Mouse (Mus musculus) intestine, embryonic 16.5 days (tissue): ENCODE results near the gene Ppp2r5a. TPM values are rescaled to one million over a fixed set of nuclear protein-coding genes. Genes with fewer than 3 reads are reported as not detected.
"Not testable (repeated sequence)": the region's sequence is repeated elsewhere in the genome, so short reads cannot be mapped to it uniquely, and the experiment has no call there.

ENCODE experiments used
- ATAC-seq: fragments of 200-750 bp; cut with Nextera tagmentation; 2 replicates; pipeline ENCODE4 v1.8.0; 2017; ENCODE audit warnings: moderate TSS enrichment, moderate library complexity
- H3K27ac ChIP-seq: fragments of 300-500 bp; sonication (generic); 2 replicates; pipeline ENCODE4 v1.5.1; 2014; ENCODE audit warnings: mild to moderate bottlenecking, low read length
- H3K27me3 ChIP-seq: fragments of 300-500 bp; sonication (generic); replicated peaks from 2 replicates; pipeline ENCODE4 v1.6.1; 2014; ENCODE audit warnings: low read length, control low read depth, mixed read lengths; ENCODE audit not compliant: control insufficient read depth, insufficient read depth
- H3K36me3 ChIP-seq: fragments of 300-500 bp; sonication (generic); 2 replicates; pipeline ENCODE4 v1.6.1; 2014; ENCODE audit warnings: low read length, control low read depth; ENCODE audit not compliant: control insufficient read depth, insufficient read depth
- H3K4me1 ChIP-seq: fragments of 300-500 bp; sonication (generic); 2 replicates; pipeline ENCODE4 v1.6.1; 2014; ENCODE audit warnings: low read length, control low read depth, mixed read lengths; ENCODE audit not compliant: control insufficient read depth, insufficient read depth
- H3K4me2 ChIP-seq: fragments of 300-500 bp; sonication (generic); 2 replicates; pipeline ENCODE4 v1.6.1; 2014; ENCODE audit warnings: low read depth, low read length, control low read depth
- H3K4me3 ChIP-seq: fragments of 300-500 bp; sonication (generic); 2 replicates; pipeline ENCODE4 v1.5.1; 2014; ENCODE audit warnings: mild to moderate bottlenecking, low read length
- H3K9ac ChIP-seq: fragments of 300-500 bp; sonication (generic); 2 replicates; pipeline ENCODE4 v1.6.1; 2014; ENCODE audit warnings: low read depth, low read length
- H3K9me3 ChIP-seq: fragments of 300-500 bp; sonication (generic); 2 replicates; pipeline ENCODE4 v1.6.1; 2016; ENCODE audit warnings: low read length, control low read depth; ENCODE audit not compliant: control insufficient read depth
- WGBS: fragments of 180-500 bp; shearing (Covaris S2); extraction: QIAGEN DNeasy Blood & Tissue Kit; methylation state at CpG from one replicate; pipeline ENCODE4 v1.1.7; 2014; 5-methylcytosine and 5-hydroxymethylcytosine counted together
- polyA plus RNA-seq: library from polyadenylated mRNA; unstranded; fragments of >200 nt; fragmentation: Nextera tagmentation; extraction: Ambion mirVana; gene quantifications from 2 replicates; pipeline ENCODE4 v1.2.1, GENCODE M21; 2015

The Ppp2r5a gene
- polyA plus RNA-seq, 1 experiment from 2014 or later: 11.8 TPM

DNA sequence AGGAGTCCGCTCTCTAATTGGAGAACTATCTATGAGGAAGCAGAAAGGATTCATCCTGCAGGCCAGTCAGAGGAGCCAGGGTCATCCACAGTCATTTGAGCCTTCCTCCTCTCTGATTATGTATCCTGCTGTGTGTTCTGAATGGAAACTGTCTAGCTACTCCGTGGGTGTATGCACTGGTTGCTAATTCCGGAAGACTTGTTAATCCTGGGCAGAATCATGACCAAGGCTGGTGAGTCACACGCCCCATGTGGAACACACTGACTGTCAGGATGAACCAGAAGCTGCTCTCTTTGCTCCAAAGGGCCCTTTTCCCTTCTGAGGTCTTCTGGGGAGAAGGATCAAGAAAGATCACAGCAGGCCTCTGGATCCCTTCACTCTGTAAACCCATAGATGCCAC is 35.5 kb upstream of the Ppp2r5a start:
- Histone ChIP-seq H3K27ac (no peak overlapping the region), H3K4me1 (peaks cover 6% of the 10 kb centered on the region; the same call in 1 of the 2 replicates), H3K4me3 (no peak overlapping the region), H3K27me3 (no peaks in the 10 kb centered on the region), H3K9me3 (no peaks in the 10 kb centered on the region), H3K9ac (no peak overlapping the region), H3K36me3 (no peaks in the 10 kb centered on the region), H3K4me2 (no peak overlapping the region)
- WGBS: 72% methylated on average over 4 of the region's 4 CpGs
- no peak for ATAC-seq

DNA sequence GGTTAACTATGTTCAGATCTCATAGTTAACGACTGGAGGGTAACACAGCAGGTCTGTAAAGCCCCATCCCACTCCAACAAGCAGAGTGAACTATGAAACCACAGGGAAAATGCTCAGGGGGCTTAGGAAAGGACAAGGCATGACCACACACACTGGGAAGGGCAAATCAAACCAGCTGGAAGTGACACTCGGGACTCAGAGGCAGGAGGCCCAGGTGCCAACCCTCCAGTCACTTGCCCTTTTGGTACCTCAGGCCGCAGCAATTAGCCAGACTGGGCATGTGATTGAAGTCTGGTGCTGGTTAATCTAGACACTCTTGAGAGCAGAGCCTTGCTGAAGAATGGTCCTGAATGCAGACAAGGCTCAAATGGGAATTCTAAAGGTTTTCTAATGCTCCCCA is 33.6 kb upstream of the Ppp2r5a start:
- H3K4me1 ChIP-seq: peaks cover 11% of the 10 kb centered on the region; the same call in 1 of the 2 replicates
- H3K4me3 ChIP-seq: no peak overlapping the region
- H3K9ac ChIP-seq: no peak overlapping the region
- H3K9me3 ChIP-seq: no peaks in the 10 kb centered on the region
- no peak overlapping the region for H3K27ac ChIP-seq
- 50% methylated on average over 3 of the region's 3 CpGs for WGBS
- no peak for ATAC-seq
- H3K36me3 ChIP-seq: no peaks in the 10 kb centered on the region
- H3K27me3 ChIP-seq: no peaks in the 10 kb centered on the region
- no peak overlapping the region for H3K4me2 ChIP-seq

DNA sequence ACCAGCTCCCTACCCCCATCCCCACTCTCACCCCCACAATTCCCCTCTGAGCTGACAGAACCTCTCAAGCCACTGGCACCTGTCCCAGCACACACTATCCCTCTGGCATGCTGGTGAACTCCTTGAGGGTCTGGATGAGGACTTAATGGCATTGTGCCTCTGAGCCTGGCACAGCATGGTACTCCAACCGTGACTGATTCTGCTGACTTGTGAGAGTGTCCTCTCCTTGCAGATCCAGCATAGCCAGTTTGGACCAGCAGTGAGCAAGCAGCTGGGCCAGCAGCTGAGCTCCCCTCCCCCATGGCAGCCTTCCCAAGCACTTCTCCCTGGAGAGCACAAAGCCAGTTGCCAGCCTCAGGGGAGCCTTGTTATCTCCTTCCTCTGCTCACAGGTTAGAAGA is 32.3 kb upstream of the Ppp2r5a start:
- H3K9ac ChIP-seq: no peak overlapping the region
- H3K36me3 ChIP-seq: no peaks in the 10 kb centered on the region
- 23% methylated on average over 1 of the region's 1 CpGs for WGBS
- H3K27me3 ChIP-seq: no peaks in the 10 kb centered on the region
- H3K27ac ChIP-seq: no peak overlapping the region
- peak; percentile 39; the same call in 1 of the 2 replicates for ATAC-seq
- no peak overlapping the region for H3K4me2 ChIP-seq
- H3K4me1 ChIP-seq: peaks cover 11% of the 10 kb centered on the region; the same call in 1 of the 2 replicates
- H3K4me3 ChIP-seq: no peak overlapping the region
- no peaks in the 10 kb centered on the region for H3K9me3 ChIP-seq

GRCm38 (mm10) chr1:191432531-191432930 is 29.5 kb upstream of the Ppp2r5a start:
- Histone ChIP-seq H3K9me3 (no peaks in the 10 kb centered on the region), H3K4me1 (peaks cover 8% of the 10 kb centered on the region; the same call in 1 of the 2 replicates), H3K4me3 (no peak overlapping the region), H3K9ac (no peak overlapping the region), H3K27ac (no peak overlapping the region), H3K27me3 (no peaks in the 10 kb centered on the region), H3K36me3 (no peaks in the 10 kb centered on the region), H3K4me2 (peak overlapping the region; percentile 17)
- no peak for ATAC-seq
- 25% methylated on average over 7 of the region's 7 CpGs for WGBS

- ATAC-seq: no peak
- WGBS: 61% methylated on average over 15 of the region's 15 CpGs
- Histone ChIP-seq H3K9me3 (no peaks in the 10 kb centered on the region), H3K9ac (no peak overlapping the region), H3K36me3 (no peaks in the 10 kb centered on the region), H3K27ac (no peak overlapping the region), H3K4me3 (no peak overlapping the region), H3K4me1 (peaks cover 8% of the 10 kb centered on the region; the same call in 1 of the 2 replicates), H3K4me2 (peak overlapping the region; percentile 17), H3K27me3 (no peaks in the 10 kb centered on the region)
Measured at GRCm38 (mm10) chr1:191432023-191432422, 29.0 kb upstream of the Ppp2r5a start.

DNA sequence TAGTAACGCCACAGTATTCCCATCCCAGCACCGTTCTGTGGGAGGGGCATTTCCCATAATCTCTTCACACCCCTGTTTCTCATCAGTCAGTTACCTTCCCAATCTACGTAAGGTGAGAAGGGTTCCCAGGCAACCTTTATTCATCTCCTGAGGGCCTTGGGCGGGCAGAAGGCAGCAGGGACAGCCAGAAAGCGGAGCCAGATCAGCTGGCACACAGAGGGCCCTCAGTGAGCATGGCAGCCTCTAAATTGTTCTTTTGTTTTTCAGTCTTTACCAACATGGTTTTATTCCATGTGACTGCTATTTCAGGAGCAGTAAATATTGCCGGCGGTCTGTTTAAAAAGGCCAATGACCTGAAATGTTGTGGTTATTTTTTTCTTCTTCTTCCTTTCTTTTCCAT is 27.0 kb upstream of the Ppp2r5a start:
- Histone ChIP-seq H3K4me2 (no peak overlapping the region), H3K36me3 (no peaks in the 10 kb centered on the region), H3K9ac (no peak overlapping the region), H3K27ac (no peak overlapping the region), H3K9me3 (no peaks in the 10 kb centered on the region), H3K4me3 (no peak overlapping the region), H3K27me3 (no peaks in the 10 kb centered on the region), H3K4me1 (0 out of 2 replicates have a peak, but pooled peaks cover 5% of the 10 kb centered on the region)
- 66% methylated on average over 7 of the region's 7 CpGs for whole genome bisulfite sequencing
- no peak for ATAC-seq

GRCm38 (mm10) chr1:191425884-191426283 is 22.8 kb upstream of the Ppp2r5a start:
- Histone ChIP-seq H3K4me2 (no peak overlapping the region), H3K36me3 (no peaks in the 10 kb centered on the region), H3K9me3 (no peaks in the 10 kb centered on the region), H3K4me3 (no peak overlapping the region), H3K27ac (no peak overlapping the region), H3K27me3 (no peaks in the 10 kb centered on the region), H3K9ac (no peak overlapping the region), H3K4me1 (peaks cover 2% of the 10 kb centered on the region; the same call in 1 of the 2 replicates)
- ATAC-seq: no peak
- WGBS: 67% methylated on average over 7 of the region's 7 CpGs

GRCm38 (mm10) chr1:191423201-191423600 is 20.1 kb upstream of the Ppp2r5a start:
- 72% methylated on average over 2 of the region's 2 CpGs for WGBS
- Histone ChIP-seq H3K4me3 (no peak overlapping the region), H3K9me3 (no peaks in the 10 kb centered on the region), H3K4me1 (peaks cover 8% of the 10 kb centered on the region; the same call in 1 of the 2 replicates), H3K27me3 (no peaks in the 10 kb centered on the region), H3K4me2 (no peak overlapping the region), H3K36me3 (no peaks in the 10 kb centered on the region), H3K27ac (no peak overlapping the region), H3K9ac (no peak overlapping the region)
- ATAC-seq: no peak

GRCm38 (mm10) chr1:191422714-191423113 is 19.6 kb upstream of the Ppp2r5a start:
- not testable (repeated sequence) for ATAC-seq, H3K4me1 ChIP-seq, H3K27me3 ChIP-seq, H3K9me3 ChIP-seq, H3K4me2 ChIP-seq, H3K9ac ChIP-seq, H3K4me3 ChIP-seq, H3K27ac ChIP-seq, H3K36me3 ChIP-seq
- 77% methylated on average over 3 of the region's 3 CpGs for WGBS

DNA sequence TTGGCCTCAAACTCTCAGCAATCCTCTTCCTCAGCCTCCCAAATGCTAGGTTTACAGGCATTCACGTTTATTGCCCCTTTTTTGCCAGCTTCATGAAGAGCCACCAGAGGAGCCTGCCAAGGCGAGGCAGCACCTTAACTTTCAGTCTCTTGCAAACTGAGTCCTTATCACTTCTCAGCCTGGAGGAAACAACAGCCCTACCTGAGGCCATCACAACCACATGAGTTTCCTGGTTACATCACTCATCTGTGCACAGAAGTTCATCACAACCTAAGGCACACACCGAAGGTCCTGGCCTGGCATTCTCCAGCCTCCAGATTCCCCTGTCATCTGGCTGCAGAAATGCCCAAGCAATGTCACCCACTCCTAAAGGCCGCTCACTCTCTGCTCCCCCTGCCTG is 19.1 kb upstream of the Ppp2r5a start:
- H3K9ac ChIP-seq: no peak overlapping the region
- 68% methylated on average over 4 of the region's 4 CpGs for WGBS
- peaks cover 8% of the 10 kb centered on the region for H3K4me1 ChIP-seq
- H3K9me3 ChIP-seq: no peaks in the 10 kb centered on the region
- H3K4me2 ChIP-seq: no peak overlapping the region
- H3K27me3 ChIP-seq: no peaks in the 10 kb centered on the region
- no peak for ATAC-seq
- H3K27ac ChIP-seq: no peak overlapping the region
- no peak overlapping the region for H3K4me3 ChIP-seq
- no peaks in the 10 kb centered on the region for H3K36me3 ChIP-seq
